Comparison of ENCODE assay signal across 29 mouse cellular contexts in genomic region chr9:123801527-123801926, GRCm38 (mm10). TPM values are rescaled to one million over a fixed set of nuclear protein-coding genes. Genes with fewer than 3 reads are reported as not detected.
DNase-seq lines count a peak whose midpoint lies in the region; ATAC-seq lines count a peak whose summit lies in the region.
"Had no signal": no experiment of that assay in that cellular context is flagged by ENCODE, and none has a peak within 500 bp of the region (broad histone marks: within the 10 kb centered on the region; RNA-seq: fewer than 3 reads in every experiment).

No protein-coding gene starts in this region.

- peak; percentile 61 for ATAC-seq in granulocyte monocyte progenitor cell, adult 5-6 weeks (replicated peaks; ENCODE audit: poor library complexity, severe bottlenecking)
- 0 out of 2 replicates have a peak, but pooled peaks have one; percentile 29 for ATAC-seq in monocyte, adult 5-6 weeks (replicated peaks; ENCODE audit: insufficient number of reproducible peaks, low FRiP score, low TSS enrichment, poor library complexity, severe bottlenecking)
- ATAC-seq in hindbrain, embryonic 14.5 days (ENCODE audit: low FRiP score): no peak
- ATAC-seq: activated CD4-positive, CD25-positive, alpha-beta regulatory T cell, adult 4 months; forebrain, embryonic 13.5 days; forebrain, embryonic 16.5 days had no signal

- no peak overlapping the region for H3K4me2 ChIP-seq in hindbrain, embryonic 14.5 days (replicated peaks)
- H3K4me2 ChIP-seq: forebrain, embryonic 13.5 days; heart, embryonic 13.5 days; hindbrain, embryonic 15.5 days had no signal

- no peaks in the 10 kb centered on the region for H3K27me3 ChIP-seq in heart, embryonic 10.5 days (ENCODE audit: insufficient read depth, poor library complexity, severe bottlenecking)
- H3K27me3 ChIP-seq in hindbrain, embryonic 14.5 days (ENCODE audit: control insufficient read depth, insufficient read depth, low read length): no peaks in the 10 kb centered on the region
- H3K27me3 ChIP-seq: CH12.LX; forebrain, embryonic 13.5 days; heart, embryonic 13.5 days; hindbrain, embryonic 15.5 days had no signal

- no peaks in the 10 kb centered on the region for H3K9me3 ChIP-seq in heart, embryonic 10.5 days
- no peaks in the 10 kb centered on the region for H3K9me3 ChIP-seq in hindbrain, embryonic 14.5 days (ENCODE audit: control insufficient read depth, low read length)
- H3K9me3 ChIP-seq: forebrain, embryonic 10.5 days; forebrain, embryonic 13.5 days; G1E; heart, embryonic 13.5 days; hindbrain, embryonic 15.5 days had no signal

- no peak overlapping the region for H3K9ac ChIP-seq in hindbrain, embryonic 14.5 days
- H3K9ac ChIP-seq: forebrain, embryonic 13.5 days; heart, embryonic 13.5 days; hindbrain, embryonic 15.5 days had no signal

- peaks cover 50% of the 10 kb centered on the region for H3K36me3 ChIP-seq in heart, embryonic 10.5 days
- H3K36me3 ChIP-seq in hindbrain, embryonic 14.5 days (replicated peaks; ENCODE audit: control insufficient read depth, insufficient read depth): peaks cover 31% of the 10 kb centered on the region

- WGBS in heart, embryonic 10.5 days: 100% methylated on average over 1 of the region's 1 CpGs
- 100% methylated on average over 1 of the region's 1 CpGs for WGBS in hindbrain, embryonic 14.5 days

- no peak overlapping the region for H3K4me3 ChIP-seq in heart, embryonic 10.5 days
- H3K4me3 ChIP-seq in hindbrain, embryonic 14.5 days (replicated peaks; ENCODE audit: low read length): no peak overlapping the region
- H3K4me3 ChIP-seq: forebrain, embryonic 10.5 days; forebrain, embryonic 13.5 days; heart, embryonic 13.5 days; hindbrain, embryonic 15.5 days had no signal

- DNase-seq in heart, adult 11 months: peak; percentile 81
- no peak for DNase-seq in heart, embryonic 10.5 days (ENCODE audit: low spot score)
- no peak for DNase-seq in natural killer cell, adult 2 months (ENCODE audit: low spot score in 2 of 2)
- no peak for DNase-seq in testis, postnatal 10 days (ENCODE audit: low spot score)
- no peak for DNase-seq in hindbrain, embryonic 14.5 days (ENCODE audit: low spot score)
- DNase-seq: adrenal gland, adult 8-10 months; adrenal gland, postnatal 25 days; B cell, adult 2 months; cerebellum, adult 11-12 months; cerebellum, adult 8-10 months; cerebellum, postnatal 10 days; cerebellum, postnatal 36 days; gastrocnemius, postnatal 10 days; gastrocnemius, postnatal 36 days; heart, adult 18-20 months; heart, postnatal 14 days; heart, postnatal 4 days had no signal

- H3K4me1 ChIP-seq in heart, embryonic 10.5 days: no peaks in the 10 kb centered on the region
- no peaks in the 10 kb centered on the region for H3K4me1 ChIP-seq in hindbrain, embryonic 14.5 days (replicated peaks; ENCODE audit: control insufficient read depth, insufficient read depth, low read length)
- H3K4me1 ChIP-seq: forebrain, embryonic 10.5 days; forebrain, embryonic 13.5 days; heart, embryonic 13.5 days; hindbrain, embryonic 15.5 days had no signal

- H3K27ac ChIP-seq in heart, embryonic 10.5 days: no peak overlapping the region
- H3K27ac ChIP-seq in hindbrain, embryonic 14.5 days: no peak overlapping the region
- H3K27ac ChIP-seq: forebrain, embryonic 10.5 days; forebrain, embryonic 13.5 days; heart, embryonic 13.5 days; hindbrain, embryonic 15.5 days had no signal

RNA-seq across cellular contexts. Expression of gene Cxcr6, which starts 4.7 kb away (rescaled TPM):
- polyA plus RNA-seq in heart, embryonic 10.5 days (2016; fragmentation: Nextera tagmentation; extraction: Ambion mirVana): 0.09 and 0.26 TPM in 2 replicates
- not detected in 2 replicates for total RNA-seq in granulocyte monocyte progenitor cell, adult 5-6 weeks (2014; fragmentation: Nextera tagmentation)
- not detected in 2 replicates for total RNA-seq in granulocyte monocyte progenitor cell, adult 5-6 weeks (2017)
- 0.78 to 1.9 TPM (median 1.3 TPM) in 3 replicates for total RNA-seq in monocyte, adult 5-6 weeks (2017)
- polyA plus RNA-seq in hindbrain, embryonic 14.5 days (2014; fragmentation: Nextera tagmentation; extraction: Ambion mirVana): 0.14 and 0.23 TPM in 2 replicates
- total RNA-seq: adrenal gland, postnatal 25 days; gastrocnemius, postnatal 10 days; gastrocnemius, postnatal 36 days; heart, postnatal 4 days had no signal
- polyA plus RNA-seq: brain, embryonic 14.5 days; embryonic facial prominence, embryonic 11.5 days; G1E had no signal

RNA-seq across cellular contexts. Expression of gene Fyco1, which starts 50.2 kb away (rescaled TPM):
- polyA plus RNA-seq in heart, embryonic 10.5 days (2016; fragmentation: Nextera tagmentation; extraction: Ambion mirVana): 20.5 and 31.8 TPM in 2 replicates
- 19.1 and 28.6 TPM in 2 replicates for total RNA-seq in granulocyte monocyte progenitor cell, adult 5-6 weeks (2014; fragmentation: Nextera tagmentation)
- total RNA-seq in granulocyte monocyte progenitor cell, adult 5-6 weeks (2017): 10.7 and 15.1 TPM in 2 replicates
- total RNA-seq in monocyte, adult 5-6 weeks (2017): 23.8 to 40.6 TPM (median 30.4 TPM) in 3 replicates
- 8.4 and 12.7 TPM in 2 replicates for polyA plus RNA-seq in hindbrain, embryonic 14.5 days (2014; fragmentation: Nextera tagmentation; extraction: Ambion mirVana)
